Mouse (Mus musculus) liver, embryonic 14.5 days (tissue): ENCODE measurements at regions not wholly inside any gene's neighbourhood (a gene's known extent, or its start where the extent isn't known, plus 50 kb on each side); places are given as distances from the start of the nearest gene placed in this dataset.

Source experiments
- ATAC-seq: fragments of 200-750 bp; cut with Nextera tagmentation; 2 replicates; pipeline ENCODE4 v1.8.0; 2017; ENCODE audit warnings: moderate number of reproducible peaks, mild to moderate bottlenecking, moderate library complexity; ENCODE audit not compliant: insufficient read depth
- DNase-seq, 3 experiments: peaks; one replicate each; pipeline ENCODE4 v3.0.0-alpha.2; 2012 to 2013; ENCODE audit warnings: low read depth in 3 of 3, low spot score in 3 of 3
- H3K27ac ChIP-seq: fragments of 300-500 bp; sonication (generic); 2 replicates; pipeline ENCODE4 v1.5.1; 2014; ENCODE audit warnings: moderate library complexity, mild to moderate bottlenecking, control low read depth, inconsistent platforms
- H3K27me3 ChIP-seq: fragments of 300-500 bp; sonication (generic); 2 replicates; pipeline ENCODE4 v1.6.1; 2014; ENCODE audit warnings: mild to moderate bottlenecking, low read length, moderate library complexity; ENCODE audit not compliant: control insufficient read depth, insufficient read depth
- H3K36me3 ChIP-seq: fragments of 300-500 bp; sonication (generic); replicated peaks from 2 replicates; pipeline ENCODE4 v1.6.1; 2014; ENCODE audit warnings: low read depth; ENCODE audit not compliant: control insufficient read depth, insufficient read depth
- H3K4me1 ChIP-seq, 2 experiments: fragments of 200-500 bp in 1 of 2; fragments of 300-500 bp in 1 of 2; sonication (generic) in 1 of 2; replicated peaks; 2 replicates each; pipeline ENCODE4 v1.6.1; 2012 to 2014; ENCODE audit warnings: antibody characterized with exemption in 1 of 2, inconsistent platforms in 1 of 2, low read length in 1 of 2; ENCODE audit not compliant: control insufficient read depth in 2 of 2, insufficient read depth in 2 of 2
- H3K4me2 ChIP-seq: fragments of 300-500 bp; sonication (generic); 2 replicates; pipeline ENCODE4 v1.6.1; 2014; ENCODE audit warnings: low read depth, mild to moderate bottlenecking, control low read depth, moderate library complexity
- H3K4me3 ChIP-seq, 2 experiments: fragments of 200-500 bp in 1 of 2; fragments of 300-500 bp in 1 of 2; sonication (generic) in 1 of 2; 2 replicates each; pipeline ENCODE4 v1.5.1; 2012 to 2014; ENCODE audit warnings: low read depth in 2 of 2, low read length in 2 of 2, mild to moderate bottlenecking in 2 of 2, control low read depth in 1 of 2, inconsistent platforms in 1 of 2, moderate library complexity in 1 of 2; ENCODE audit not compliant: insufficient read depth in 1 of 2
- H3K9ac ChIP-seq: fragments of 300-500 bp; sonication (generic); replicated peaks from 2 replicates; pipeline ENCODE4 v1.6.1; 2014; ENCODE audit warnings: mild to moderate bottlenecking, control low read depth, moderate library complexity
- H3K9me3 ChIP-seq: fragments of 300-500 bp; sonication (generic); 2 replicates; pipeline ENCODE4 v1.6.1; 2016; ENCODE audit warnings: low read length, mixed read lengths; ENCODE audit not compliant: control insufficient read depth
- CTCF ChIP-seq: IDR thresholded peaks from 2 replicates; pipeline ENCODE4 v1.5.1; 2016; ENCODE audit warnings: antibody characterized with exemption, low read depth, control low read depth
- EP300 ChIP-seq: IDR thresholded peaks from 2 replicates; pipeline ENCODE4 v1.6.1; 2016; ENCODE audit warnings: antibody characterized with exemption, low read depth
- WGBS: fragments of 180-500 bp; shearing (Covaris S2); extraction: QIAGEN DNeasy Blood & Tissue Kit; methylation state at CpG from one replicate; pipeline ENCODE4 v1.1.7; 2014; ENCODE audit not compliant: insufficient replicate concordance; 5-methylcytosine and 5-hydroxymethylcytosine counted together

GRCm38 (mm10) chr1:67640353-67640752, 517.5 kb downstream of the Cps1 start:
- peak; percentile 30; the same call in 1 of the 2 replicates for TF ChIP-seq CTCF
- no peak for TF ChIP-seq EP300
- H3K36me3 ChIP-seq = no peaks in the 10 kb centered on the region
- ATAC-seq (no peak), DNase-seq (no peak)
- H3K27ac ChIP-seq = no peak overlapping the region
- H3K9ac ChIP-seq = no peak overlapping the region
- no peak overlapping the region for H3K4me3 ChIP-seq
- no peaks in the 10 kb centered on the region for H3K9me3 ChIP-seq
- WGBS = 21% methylated on average over 9 of the region's 9 CpGs
- no peak overlapping the region for H3K4me2 ChIP-seq
- no peaks in the 10 kb centered on the region for H3K27me3 ChIP-seq
- no peaks in the 10 kb centered on the region for H3K4me1 ChIP-seq

GRCm38 (mm10) chr1:67640766-67641165, 517.9 kb downstream of the Cps1 start:
- Histone ChIP-seq H3K4me1 (no peaks in the 10 kb centered on the region), H3K4me2 (no peak overlapping the region), H3K4me3 (no peak overlapping the region), H3K27ac (no peak overlapping the region), H3K9me3 (no peaks in the 10 kb centered on the region), H3K36me3 (no peaks in the 10 kb centered on the region), H3K27me3 (no peaks in the 10 kb centered on the region), H3K9ac (no peak overlapping the region)
- TF ChIP-seq EP300 (no peak), CTCF (no peak)
- 40% methylated on average over 6 of the region's 6 CpGs for WGBS
- DNase-seq (no peak), ATAC-seq (no peak)

GRCm38 (mm10) chr1:67643627-67644026, 520.8 kb downstream of the Cps1 start:
- no peak overlapping the region for H3K4me2 ChIP-seq
- no peaks in the 10 kb centered on the region for H3K27me3 ChIP-seq
- ATAC-seq (no peak), DNase-seq (no peak)
- no peak overlapping the region for H3K27ac ChIP-seq
- no peaks in the 10 kb centered on the region for H3K9me3 ChIP-seq
- no peak overlapping the region for H3K4me3 ChIP-seq
- WGBS = 35% methylated on average over 4 of the region's 4 CpGs
- H3K9ac ChIP-seq = no peak overlapping the region
- no peaks in the 10 kb centered on the region for H3K4me1 ChIP-seq
- H3K36me3 ChIP-seq = no peaks in the 10 kb centered on the region
- TF ChIP-seq CTCF = no peak
- no peak for TF ChIP-seq EP300
